Mouse (Mus musculus): ENCODE measurements around the gene Gm20518.

GRCm38 (mm10) chr16:17798321-17799180, 92.9 kb downstream of the Gm20518 start:
- TF ChIP-seq CTCF (conservative IDR thresholded peaks at IDR 0.05; ENCODE audit: insufficient read depth, insufficient read length, low read depth, low read length) (no peak), POLR2A (IDR thresholded peaks at IDR 0.05; ENCODE audit: low read depth, low read length) (no peak)
